Mouse (Mus musculus): Measurements from ENCODE around the gene Vdr. TPM values are rescaled to one million over a fixed set of nuclear protein-coding genes. Genes with fewer than 3 reads are reported as not detected.

The Vdr gene
- total RNA-seq, 2 experiments from 2014 or later, result 0.07 TPM; not detected in 1

DNA sequence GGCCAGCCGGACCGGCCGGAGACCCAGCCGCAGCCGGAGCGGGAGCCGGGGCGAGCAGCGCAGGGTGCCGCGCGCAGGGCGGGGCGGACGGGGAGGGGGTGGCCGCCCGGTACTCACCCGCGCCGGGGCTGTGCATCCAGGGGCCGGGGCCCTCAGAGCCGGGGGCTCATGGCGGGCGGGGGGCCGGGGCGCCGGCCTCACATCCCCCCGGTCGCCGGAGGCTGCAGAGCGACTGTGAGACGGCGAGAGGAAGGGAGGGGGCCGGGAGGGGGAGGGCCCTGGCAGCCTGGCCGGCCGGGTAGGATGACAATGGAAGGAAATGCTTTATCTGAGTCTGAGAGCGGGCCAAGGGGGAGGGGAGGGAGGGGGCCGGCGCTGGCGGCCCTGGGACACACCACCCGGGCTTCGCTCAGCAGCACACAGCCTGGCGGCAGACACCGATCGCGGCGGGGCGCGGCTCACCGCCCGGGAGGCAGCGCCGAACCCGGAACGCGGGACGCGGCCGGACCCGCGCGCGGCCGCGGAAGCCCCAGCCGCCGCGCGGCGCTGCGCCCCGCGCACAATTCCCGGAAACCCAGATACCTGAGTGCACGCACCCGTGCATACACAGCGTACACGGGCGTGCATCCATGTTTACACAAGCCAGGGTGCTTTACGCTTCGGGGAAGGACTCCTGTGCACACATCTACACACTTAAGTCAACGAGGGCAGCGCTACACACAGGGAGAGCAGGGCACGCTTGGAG lies 79.0 kb downstream of the Vdr start:
- peak in 1 of 2 experiments; percentile 58 for DNase-seq (ENCODE audit: extremely low spot score in 1 of 2, low spot score in 1 of 2)

DNA sequence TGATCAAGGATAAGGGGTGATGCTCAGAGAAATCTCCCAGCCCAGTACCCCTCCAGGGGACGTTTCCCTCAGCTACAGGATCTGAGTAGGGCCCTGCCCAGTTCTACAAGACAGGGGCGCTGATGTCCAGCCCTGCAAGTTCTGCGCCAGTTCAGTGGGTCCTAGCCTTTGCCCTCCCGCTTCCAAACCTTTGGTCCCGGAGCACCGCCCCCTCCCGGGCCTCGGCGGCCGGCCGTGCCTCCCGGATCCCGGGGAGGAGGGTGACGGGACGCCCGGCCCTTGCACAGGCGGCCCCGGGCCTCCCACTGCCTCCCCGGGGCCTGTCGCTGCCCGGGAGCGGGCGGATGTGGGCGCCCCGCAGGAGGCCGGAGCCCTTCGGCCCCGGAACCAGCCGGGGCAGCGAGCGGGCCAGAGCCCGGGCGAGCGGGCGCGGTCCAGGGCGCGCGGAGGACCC lies 79.6 kb downstream of the Vdr start:
- DNase-seq (ENCODE audit: extremely low spot score in 1 of 2, low spot score in 1 of 2), result no peak

DNA sequence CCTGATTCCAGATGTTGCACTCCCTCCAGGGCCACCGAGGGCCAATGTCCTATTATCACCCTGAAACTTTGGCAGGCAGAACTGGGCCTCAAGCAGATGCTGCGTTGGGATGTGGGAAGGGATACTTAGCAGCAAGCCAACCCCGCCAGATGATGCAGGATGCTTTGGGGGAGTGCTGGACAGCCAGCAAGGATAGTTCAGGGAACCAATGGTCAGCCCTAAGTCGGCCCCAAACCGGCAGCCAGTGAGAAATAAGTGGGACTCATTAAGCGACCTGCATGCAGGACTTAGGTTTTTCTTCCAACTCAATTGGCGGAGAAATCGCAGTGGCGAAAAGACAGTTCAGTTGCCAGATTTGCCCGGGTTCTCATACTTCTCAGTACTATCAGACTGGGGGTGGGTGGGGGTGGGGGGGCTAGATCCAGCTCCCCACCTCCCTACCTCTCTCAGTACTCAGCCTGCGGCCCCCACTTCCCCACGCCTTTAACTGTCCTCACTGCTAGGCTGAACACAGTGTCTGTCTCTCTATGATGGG lies 80.1 kb downstream of the Vdr start:
- DNase-seq (ENCODE audit: extremely low spot score in 1 of 2, low spot score in 1 of 2), result no peak

DNA sequence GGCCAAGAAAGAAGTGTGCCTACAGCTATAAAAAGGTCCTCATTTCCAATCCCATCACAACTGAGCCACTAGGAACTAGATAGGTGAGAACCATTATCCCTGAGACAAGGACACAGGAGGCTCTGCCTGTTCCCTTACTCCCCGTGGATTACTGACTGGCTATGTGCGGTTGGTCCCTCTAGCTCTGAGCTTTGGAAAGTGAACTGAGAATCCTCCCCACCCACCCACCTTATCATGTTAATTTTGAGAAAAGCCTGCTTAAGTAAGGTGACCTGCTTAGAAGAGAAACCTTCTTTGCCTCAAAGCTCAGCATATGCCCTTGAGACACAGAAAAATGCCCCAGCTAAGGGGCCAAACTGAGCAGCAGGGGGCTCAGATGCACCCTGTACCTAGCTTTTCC lies 81.0 kb downstream of the Vdr start:
- no peak for DNase-seq (ENCODE audit: extremely low spot score in 1 of 2, low spot score in 1 of 2)

DNA sequence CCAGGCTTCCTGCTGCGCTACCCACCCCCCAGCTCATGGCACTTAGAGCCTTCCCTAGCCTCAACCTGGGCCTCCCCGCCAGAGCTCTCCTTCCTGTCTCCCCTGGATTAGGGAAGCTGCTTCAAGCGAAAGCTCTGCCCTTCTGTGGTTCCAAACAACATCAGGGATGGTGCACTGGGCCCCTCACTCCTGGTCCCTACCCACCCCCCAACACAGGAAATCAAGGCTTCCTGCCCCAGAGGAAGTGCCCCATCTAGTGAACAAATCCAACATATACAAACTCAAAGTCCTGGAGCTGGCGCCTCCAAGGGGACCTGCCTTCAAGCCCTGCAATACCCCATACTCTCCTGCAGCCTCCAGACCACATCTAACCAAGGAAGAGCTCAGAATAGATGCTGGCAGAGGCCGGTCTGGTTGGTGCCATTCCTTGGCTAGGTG lies 81.5 kb downstream of the Vdr start:
- DNase-seq (ENCODE audit: extremely low spot score in 1 of 2, low spot score in 1 of 2), result no peak

DNA sequence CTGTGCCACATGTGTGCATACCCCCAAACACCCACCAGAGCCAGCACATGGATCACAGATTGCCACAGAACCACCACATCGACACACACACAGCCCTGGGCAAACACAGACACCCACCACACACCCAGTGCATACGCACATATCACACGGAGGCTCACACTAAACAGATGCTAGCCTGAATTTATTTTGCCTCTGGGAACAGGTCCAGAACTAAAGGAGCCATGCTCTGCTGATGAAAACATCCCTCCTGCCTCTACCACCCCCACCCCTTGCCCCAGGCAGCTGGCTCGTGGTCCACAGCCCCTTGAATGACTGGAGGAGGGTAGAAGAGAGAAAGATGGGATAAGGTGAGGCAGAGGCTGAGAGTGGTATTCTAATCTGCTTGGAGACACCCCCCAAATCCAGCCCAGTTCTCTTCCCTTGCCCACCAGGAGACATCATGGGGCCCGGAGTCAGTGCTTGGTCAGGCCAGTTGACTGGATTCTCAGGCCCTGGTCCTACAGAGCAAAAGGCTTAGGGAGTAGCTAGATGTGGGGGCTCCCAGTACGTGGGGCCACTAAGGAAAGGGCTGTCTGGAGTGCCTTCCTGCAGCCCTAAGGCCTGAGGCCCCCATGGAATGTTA lies 82.1 kb downstream of the Vdr start:
- DNase-seq (ENCODE audit: extremely low spot score in 1 of 2, low spot score in 1 of 2), result no peak

DNA sequence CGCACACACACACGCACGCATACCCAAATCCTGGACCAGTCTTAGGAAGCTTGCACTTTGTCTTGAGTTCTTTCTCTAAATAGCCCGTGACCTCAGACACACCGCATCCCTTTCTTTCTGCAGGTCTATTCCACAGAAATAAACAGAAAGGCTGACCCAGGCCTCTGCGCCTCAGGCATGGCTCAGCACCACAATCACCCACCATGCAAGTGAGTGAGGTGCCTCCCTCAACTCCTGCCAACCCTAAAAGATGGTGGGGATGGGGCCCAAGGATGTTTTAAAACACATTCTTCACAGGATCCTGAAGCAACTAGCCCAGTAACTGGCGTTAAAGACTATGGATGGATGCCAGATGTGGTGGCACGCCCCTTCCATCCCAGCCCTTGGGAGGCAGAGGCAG lies 83.0 kb downstream of the Vdr start:
- no peak for DNase-seq (ENCODE audit: extremely low spot score in 1 of 2, low spot score in 1 of 2)

DNA sequence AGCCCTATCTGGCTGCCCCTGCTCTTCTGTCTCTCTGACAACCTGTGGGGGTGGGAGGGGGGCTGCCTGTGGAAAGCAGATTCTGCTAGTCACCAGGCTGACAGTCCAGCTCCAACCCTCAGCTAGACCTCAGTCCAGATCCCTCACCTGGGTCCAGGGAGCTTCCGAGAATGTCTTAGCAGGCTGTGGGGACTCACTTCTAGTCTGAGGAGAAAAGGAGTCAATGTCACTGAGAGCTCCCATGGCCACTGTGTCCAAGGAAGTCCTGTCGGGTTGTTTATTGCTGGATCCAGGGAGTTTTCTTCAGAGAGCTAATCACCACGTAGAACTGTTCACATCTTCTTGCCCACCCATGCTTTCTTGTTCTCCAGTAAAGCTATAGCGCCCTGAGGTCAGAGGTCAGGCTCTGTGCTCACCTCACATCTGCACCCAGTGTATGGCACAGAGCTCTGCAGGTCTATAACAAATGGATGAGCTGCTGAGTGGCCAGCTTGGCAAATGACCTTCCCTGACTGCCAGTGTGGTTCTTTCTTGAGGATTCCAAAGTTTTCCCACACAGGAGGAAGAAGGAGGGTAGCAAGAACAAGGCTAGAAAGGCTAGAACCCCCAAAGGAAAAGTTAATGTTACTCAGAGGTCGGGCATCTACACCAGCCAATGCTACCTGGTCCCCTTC lies 83.7 kb downstream of the Vdr start:
- no peak for DNase-seq (ENCODE audit: extremely low spot score in 1 of 2, low spot score in 1 of 2)

DNA sequence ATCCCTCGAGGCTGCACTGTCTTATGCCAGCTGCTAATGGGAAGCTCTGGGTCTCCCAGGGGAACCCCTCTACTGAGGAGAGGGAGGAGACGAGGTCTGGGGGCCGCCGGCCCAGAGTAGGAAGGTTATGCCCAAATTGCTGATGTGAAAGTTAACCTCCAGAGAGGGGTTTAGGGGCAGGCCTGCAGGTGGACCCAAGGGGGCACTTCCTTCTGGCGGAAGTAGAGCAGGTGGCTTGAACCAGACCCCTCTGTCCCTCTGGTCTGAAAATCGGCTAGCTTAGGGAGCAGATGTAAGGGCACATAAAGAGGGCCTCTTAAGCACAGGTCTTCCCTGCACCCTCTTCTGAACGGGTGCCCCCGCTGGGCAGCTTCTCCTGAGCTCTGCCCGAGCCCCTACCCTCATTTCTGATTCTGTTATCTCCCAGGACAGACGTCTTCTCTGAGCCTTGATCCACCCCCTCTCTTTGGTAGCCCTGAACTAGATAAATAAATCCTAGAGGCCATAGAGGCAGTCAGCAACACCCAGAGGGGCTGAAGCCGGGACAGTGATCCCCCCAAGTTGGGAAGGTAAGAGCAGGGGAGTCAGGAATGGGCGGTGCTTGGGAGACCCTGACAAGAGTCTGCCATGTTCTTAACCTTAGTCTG lies 84.4 kb downstream of the Vdr start:
- DNase-seq (ENCODE audit: extremely low spot score in 1 of 2, low spot score in 1 of 2), result no peak

DNA sequence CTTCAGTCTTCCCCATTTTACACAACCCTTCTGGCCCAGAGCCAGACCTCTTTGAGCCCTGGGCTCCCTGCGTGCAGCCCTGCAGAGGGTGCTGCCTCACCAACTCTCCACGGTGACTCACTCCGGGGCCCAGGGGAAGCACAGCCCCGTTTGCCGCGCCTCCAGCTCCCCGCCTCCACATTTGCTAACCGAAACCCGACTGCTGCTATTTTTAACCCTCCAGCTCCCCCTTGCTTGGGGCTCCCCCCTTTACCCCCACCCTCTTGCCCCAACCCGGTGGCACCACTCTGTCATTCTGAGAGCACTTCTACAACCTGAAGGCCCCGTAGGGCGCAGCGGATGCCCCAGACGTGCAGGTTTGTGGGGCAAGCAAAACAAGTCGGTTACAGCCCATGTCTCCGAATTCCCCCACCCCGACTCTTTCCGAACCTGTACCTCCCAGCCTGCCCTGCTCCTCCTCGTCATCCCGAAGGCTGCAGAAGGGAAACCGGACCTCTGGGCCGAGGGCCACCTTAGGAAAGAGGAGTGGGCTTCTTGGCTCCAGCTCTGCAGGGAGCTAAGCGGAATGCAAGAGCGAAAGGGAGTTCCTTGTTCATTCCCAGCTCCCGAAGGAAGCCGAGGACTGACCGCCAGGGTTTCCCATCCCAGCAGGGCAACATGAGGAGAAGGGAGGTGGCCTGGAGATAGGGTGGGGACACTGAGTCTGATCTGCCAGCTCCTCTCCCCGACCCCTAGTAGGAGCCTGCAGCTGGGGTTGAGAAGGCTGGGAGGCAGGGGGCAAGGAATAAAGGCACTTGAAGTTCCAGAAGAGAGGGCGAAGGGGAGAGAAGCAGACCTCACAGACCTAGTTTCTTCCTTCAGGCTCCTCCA lies 85.1 kb downstream of the Vdr start:
- peak; percentile 54 to 56 for DNase-seq (ENCODE audit: extremely low spot score in 1 of 2, low spot score in 1 of 2)

DNA sequence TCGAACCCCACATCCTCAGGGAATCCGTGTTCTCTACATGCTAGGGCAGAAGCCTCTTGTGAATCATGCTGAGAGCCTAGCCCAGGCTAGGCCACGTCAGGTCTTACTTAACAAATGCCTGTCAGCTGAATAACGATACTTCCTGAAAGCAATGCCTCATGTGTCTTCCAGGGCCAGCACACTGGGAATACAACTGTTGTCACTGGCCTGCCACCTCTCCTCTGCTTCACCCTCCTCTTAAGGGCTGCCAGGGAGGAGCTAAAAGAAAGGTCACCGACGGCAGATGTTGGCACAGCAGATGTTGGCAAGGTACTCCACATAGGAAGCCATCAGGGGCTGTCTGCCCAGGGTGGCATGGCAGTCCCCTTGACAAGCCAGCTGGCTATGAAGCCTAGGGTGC lies 86.4 kb downstream of the Vdr start:
- DNase-seq (ENCODE audit: extremely low spot score in 1 of 2, low spot score in 1 of 2), result no peak

DNA sequence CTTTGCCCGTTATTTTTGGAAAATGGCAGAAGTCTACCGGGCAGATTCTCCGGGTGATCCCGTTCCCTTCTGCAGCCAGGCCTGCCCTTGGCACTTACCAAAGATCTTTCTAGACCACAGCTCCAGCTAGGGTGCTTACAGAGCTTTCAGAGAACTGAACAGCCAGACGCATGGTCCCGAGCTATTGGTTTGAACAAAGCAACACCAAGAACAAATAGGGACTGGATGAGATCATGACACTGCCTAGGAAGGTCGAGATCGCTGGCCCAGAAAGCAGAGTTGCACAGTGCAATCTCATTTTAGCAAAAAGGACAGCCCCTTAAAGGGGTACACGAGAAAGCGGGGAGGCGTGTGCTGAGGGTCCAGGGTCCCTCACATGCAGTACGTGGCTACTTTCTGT lies 87.0 kb downstream of the Vdr start:
- no peak for DNase-seq (ENCODE audit: extremely low spot score in 1 of 2, low spot score in 1 of 2)

DNA sequence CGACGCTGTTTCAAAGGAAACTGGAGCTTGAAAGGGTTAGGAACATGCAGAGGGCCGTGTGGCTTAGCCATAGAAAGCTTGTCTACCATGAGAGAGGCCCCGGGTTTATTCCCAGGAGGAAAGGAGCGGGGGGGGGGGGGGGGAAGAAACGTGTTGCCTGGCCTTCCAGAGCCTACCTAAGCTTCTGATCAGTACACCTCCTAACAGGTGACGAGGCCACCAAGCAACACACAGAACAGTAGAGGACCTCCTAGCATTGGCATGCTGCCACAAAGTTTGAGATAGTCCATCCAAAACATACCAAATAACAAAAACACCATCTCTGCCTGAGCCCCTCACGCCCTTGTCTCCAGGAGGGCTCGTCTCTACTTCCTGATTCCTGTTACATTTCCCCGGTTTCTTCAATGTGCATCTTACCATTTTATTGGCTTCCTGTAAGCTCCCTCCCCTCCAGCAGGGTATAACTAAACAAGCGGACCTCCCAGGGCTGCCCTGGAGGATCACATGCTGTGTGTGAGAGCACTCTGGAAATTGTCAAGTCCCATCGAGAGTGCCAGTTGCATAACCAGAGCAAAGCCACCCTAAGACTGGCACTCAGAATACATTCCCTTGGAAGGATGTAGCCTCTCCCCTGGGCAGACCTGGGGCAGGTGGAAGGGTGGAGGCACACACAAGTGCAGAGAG lies 87.7 kb downstream of the Vdr start:
- DNase-seq (ENCODE audit: extremely low spot score in 1 of 2, low spot score in 1 of 2), result no peak

DNA sequence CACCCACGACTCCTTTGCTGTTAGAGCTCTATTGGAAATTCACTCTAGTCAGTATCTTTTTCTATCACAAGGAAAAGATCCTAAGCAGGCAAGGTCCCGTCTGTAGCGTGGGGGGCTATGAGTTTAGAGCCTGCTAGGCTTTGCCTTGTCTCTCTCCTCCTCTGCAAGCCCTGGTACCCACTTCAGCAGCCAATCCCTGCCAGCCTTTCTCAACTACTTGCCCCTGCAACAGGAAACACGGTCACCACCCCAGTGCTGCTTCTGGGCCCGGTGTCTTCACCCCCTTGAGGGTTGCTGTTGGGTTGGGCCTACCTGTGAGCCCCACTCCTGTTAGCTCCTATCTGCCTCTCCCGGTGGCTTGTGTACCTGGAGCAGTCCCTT lies 88.5 kb downstream of the Vdr start:
- no peak for DNase-seq (ENCODE audit: extremely low spot score in 1 of 2, low spot score in 1 of 2)

DNA sequence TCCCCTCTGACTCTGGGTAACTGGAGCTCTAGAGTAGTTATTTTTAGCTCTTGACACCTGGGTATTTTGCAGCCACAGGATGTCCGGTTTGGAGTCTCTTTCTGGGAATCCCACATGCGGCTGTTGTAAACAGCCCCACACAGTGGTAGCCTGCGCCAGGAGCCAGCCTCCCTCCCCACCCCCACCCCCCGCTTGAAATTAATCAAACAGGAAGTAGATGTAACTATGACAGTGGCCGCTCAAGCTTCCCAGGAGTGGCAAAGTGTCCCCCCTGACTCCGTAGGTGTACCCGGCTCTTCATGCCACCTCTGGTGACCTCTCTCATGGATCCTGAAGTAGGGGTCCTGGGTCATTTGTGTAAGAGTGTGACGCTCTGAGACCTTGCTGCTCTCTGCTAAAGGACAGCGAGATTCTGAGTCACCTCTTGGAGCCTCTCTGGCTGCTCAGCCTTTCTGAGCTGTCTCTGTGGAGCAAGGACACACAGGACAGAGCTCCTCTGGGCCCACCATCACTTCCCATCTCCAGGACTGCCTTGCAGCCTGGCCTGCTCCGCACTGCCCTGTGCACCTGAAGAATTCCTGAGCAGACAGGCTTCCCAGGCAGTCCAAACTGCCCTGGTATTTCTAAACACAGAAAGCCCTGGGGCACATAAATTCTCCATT lies 89.0 kb downstream of the Vdr start:
- DNase-seq (ENCODE audit: extremely low spot score in 1 of 2, low spot score in 1 of 2), result no peak

DNA sequence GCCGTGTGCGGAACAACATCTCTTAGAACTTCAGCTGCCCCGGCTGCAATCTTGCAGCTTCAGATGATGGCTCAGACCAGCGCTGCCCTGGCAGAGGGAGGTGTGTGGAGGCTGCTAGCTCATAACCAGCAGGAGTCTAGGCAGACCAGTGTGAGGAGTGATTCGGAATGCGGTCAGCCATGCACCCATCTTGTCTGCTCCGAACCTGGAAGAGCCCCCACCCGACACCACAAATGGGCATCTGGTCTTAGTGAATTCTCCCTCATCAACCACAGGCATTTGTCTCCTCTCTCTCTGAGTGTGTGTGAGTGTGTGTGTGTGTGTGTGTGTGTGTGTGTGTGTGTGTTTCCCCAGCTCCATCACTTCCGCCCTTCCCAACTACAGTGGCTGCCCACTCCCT lies 90.5 kb downstream of the Vdr start:
- DNase-seq (ENCODE audit: extremely low spot score in 1 of 2, low spot score in 1 of 2), result no peak

DNA sequence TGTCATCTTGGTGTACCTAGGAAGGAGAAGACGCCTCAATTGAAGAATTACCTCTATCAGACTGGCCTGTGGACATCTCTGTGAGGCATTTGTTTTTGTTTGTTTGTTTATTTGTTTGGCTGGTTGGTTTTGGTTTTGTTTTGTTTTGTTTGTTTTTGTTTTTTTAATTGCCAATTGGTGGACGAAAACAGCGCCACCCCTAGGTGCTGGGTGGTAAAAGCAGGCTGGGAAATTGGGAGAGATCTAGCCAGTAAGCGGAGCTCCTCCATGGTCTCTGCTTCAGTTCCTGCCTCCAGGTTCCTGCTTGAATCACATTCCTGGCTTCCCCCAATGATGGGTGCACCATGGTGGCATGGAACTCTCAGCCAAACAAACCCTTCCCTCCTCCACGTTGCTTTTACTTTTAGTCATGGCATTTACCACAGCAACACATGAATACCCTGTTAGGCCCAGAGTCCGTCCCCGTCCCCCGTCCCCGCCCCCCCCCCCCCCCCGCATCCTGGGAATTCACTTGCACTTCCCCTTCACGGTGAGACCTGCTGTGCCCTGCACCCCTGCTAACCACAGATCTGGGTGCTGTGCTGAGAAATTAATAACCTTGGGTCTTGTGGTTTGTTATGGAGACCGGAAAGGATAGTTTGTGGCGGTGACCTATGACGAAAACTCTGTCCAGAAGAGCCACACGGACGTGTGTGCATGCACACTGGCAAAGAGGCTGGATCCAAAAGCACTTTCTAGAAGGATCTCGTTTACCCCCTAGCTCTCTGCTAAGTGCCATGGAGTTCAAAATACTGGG lies 94.0 kb downstream of the Vdr start:
- no peak for DNase-seq (ENCODE audit: extremely low spot score in 1 of 2, low spot score in 1 of 2)

DNA sequence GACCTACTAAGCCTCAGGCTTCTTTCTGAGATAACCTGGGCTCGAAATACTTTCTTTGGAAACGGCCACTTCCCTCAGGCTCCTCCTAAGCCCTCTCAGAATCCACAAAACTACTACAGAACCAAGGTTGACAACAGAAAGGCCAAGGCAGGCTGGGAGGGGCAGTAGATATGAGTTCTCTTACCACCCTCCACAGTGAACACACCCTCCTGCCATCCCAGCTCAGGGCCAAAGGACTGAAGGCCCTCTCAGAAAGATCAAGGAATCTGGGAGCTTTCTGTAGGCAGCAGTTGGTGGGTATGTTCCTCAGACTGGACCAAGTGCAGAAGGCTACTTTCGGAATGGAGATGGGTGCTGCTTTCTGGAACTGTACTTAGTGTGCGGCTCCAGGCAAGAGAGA lies 95.2 kb downstream of the Vdr start:
- DNase-seq (ENCODE audit: extremely low spot score in 1 of 2, low spot score in 1 of 2), result no peak
